Mouse (Mus musculus) liver, postnatal 0 days (tissue): Measurements from ENCODE around the gene Ccnd3.

Experiments
- CTCF ChIP-seq: sonication (generic); IDR thresholded peaks from 2 replicates; pipeline ENCODE4 v1.5.1; 2016; ENCODE audit warnings: antibody characterized with exemption, low read depth
- EP300 ChIP-seq: IDR thresholded peaks from 2 replicates; pipeline ENCODE4 v1.6.1; 2016; ENCODE audit warnings: antibody characterized with exemption, low read depth, mild to moderate bottlenecking

- TF ChIP-seq CTCF (no peak), EP300 (no peak)
Observed at GRCm38 (mm10) chr17:47518205-47518604, 13.4 kb downstream of the Ccnd3 start.
